Mouse (Mus musculus) erythroid progenitor cell, adult 5-6 weeks (primary cell): ENCODE data around the gene Lef1. TPM values are rescaled to one million over a fixed set of nuclear protein-coding genes. Genes with fewer than 3 reads are reported as not detected.

Source experiments
- ATAC-seq: replicated peaks from 2 replicates; pipeline ENCODE4 v1.8.0; 2016; ENCODE audit warnings: moderate number of reproducible peaks, mild to moderate bottlenecking, moderate TSS enrichment, inconsistent platforms; ENCODE audit not compliant: poor library complexity, low FRiP score, severe bottlenecking
- total RNA-seq, 2 experiments: library from RNA; stranded (forward) in 1 of 2; stranded (reverse) in 1 of 2; fragments of 150-400 nt in 1 of 2; fragments of 186-747, 209-891 nt in 1 of 2; gene quantifications; 2 replicates each; pipeline versions ENCODE4 v1.2.3 to v1.2.4; 2015 to 2017; ENCODE audit warnings: low replicate concordance in 2 of 2

Lef1 gene
- total RNA-seq, 2 experiments from 2014 or later, result 9.2 to 14.1 TPM

- no peak for ATAC-seq
These were observed 3.6 kb upstream of the Lef1 start for GRCm38 (mm10) chr3:131106451-131107291.

GRCm38 (mm10) chr3:131107301-131108093, 2.8 kb upstream of the Lef1 start:
- ATAC-seq, result no peak

- no peak for ATAC-seq
These were observed 2.1 kb upstream of the Lef1 start for GRCm38 (mm10) chr3:131108094-131108653.

- no peak for ATAC-seq
These were observed 1.1 kb upstream of the Lef1 start for GRCm38 (mm10) chr3:131109066-131109685.

DNA sequence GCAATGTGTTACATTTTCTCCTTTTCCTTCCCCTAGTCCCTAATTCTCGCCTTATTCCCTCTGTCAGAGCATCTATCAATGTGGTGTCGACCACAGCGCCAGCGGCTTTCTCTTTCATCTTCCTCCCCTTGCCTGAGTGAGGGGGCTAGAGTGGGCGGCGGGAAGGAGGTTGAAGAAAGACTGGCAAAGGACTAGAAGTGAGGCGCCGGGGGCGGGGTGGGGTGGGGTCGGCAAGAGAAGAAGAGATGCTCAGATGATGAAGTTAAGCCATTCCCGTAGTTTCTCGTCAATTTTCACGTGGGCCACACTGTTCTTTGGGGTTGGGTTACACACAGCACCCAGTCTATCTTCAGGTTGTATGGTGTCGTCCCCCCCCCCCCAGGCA, 593 bp upstream of the Lef1 start:
- no peak for ATAC-seq

- no peak for ATAC-seq
These were observed 1.0 kb downstream of the Lef1 start for GRCm38 (mm10) chr3:131111151-131111850.

GRCm38 (mm10) chr3:131111851-131112572, 1.7 kb downstream of the Lef1 start:
- ATAC-seq, result no peak

DNA sequence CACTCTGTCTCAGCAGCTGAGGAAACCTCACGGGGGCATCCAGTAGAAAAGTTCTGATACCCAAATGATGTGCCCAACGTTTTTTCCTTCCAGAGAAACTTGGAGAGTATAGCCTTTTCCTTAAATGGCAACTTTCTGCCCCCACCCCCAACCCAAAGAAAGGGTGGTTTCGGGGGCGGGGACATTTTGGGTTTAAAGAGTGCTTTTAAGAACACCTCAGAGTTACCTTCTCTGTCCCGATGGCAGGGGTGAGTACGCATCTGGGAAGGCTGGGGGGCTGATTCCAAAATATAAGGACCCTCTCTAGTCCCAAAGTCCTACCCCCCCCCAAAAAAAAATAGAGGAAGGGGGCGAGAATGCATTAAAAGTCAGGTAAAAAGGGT, 2.3 kb downstream of the Lef1 start:
- no peak for ATAC-seq

DNA sequence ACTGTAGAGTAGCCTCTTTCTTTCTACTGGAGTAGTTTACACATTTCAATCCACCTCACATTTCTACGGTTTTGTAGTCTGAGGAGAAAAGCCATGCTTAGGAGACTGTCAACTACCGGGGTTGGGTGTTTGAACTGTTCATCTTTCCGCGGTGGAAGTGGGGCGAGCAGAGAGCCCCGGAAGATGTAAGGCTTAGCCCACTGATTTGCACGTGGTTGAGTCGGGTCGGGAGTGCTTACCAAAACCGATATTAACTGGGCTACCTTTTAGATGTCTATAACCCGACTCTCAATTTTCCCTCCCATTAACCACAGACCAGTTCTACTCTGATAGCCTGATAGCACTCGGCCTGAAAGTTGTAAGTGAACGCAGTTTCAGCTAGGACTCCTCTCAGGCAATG, 2.8 kb downstream of the Lef1 start:
- no peak for ATAC-seq

DNA sequence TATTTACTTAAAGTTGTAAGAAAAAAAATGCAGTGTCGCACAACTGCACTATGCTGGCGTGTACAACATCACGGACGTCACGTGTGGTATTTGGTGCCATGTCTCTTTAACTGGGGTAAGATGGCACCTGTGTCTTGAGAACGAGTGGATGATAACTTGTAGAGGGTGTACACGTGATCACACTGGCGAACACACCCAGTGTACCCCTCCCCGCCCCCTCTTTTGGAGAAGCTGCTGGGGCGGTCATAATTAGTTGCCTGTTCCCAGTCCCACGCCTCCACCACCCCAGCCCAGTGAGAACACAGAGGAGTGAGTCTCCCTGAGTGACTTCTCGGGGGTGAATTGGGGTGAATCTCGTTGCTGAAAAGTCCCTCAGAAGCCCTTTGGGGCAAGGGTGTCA, 5.8 kb downstream of the Lef1 start:
- no peak for ATAC-seq

DNA sequence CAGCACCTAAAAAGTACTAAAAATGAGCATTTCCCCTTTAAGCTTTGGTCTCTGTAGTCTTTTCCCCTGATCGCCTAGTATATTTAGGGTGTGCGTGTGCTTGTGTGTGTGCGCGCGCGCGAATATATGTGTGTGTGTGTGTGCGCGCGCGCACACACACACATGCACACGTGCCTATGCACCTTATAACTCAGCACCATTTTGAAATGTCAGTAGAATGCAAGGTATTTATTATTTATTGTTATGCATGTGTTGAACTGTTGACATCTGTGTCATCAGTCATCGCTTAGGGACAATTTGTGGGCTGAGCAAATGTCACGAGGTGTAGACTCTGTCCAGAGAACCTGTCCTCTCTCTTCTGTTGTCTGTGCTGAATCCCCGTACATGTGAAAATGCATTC, 7.1 kb downstream of the Lef1 start:
- ATAC-seq, result no peak

GRCm38 (mm10) chr3:131117883-131118282, 7.6 kb downstream of the Lef1 start:
- ATAC-seq, result no peak

- ATAC-seq, result no peak
These were observed 9.2 kb downstream of the Lef1 start for GRCm38 (mm10) chr3:131119435-131119834.

GRCm38 (mm10) chr3:131123501-131123900, 13.2 kb downstream of the Lef1 start:
- no peak for ATAC-seq

DNA sequence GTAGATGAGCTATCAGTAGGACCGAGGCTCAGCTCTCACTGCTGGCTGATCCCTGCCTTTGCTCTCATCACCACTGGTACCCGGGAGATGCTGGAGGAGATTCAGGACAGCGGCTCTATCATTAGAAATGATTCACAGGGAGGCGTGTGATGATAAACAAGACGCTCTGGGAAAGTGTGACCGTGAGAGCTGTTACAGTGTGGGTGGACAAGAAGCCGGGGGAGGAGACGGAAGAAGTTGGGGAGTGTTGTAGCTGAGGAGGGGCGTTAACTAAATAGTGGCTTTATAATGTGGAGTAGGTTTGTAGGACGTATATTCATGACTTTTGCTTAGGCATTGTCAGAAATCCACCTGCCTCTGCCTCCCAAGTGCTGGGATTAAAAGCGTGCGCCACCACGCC, 15.6 kb downstream of the Lef1 start:
- ATAC-seq, result no peak

GRCm38 (mm10) chr3:131126438-131126837, 16.2 kb downstream of the Lef1 start:
- ATAC-seq, result no peak

- no peak for ATAC-seq
These were observed 23.7 kb downstream of the Lef1 start for GRCm38 (mm10) chr3:131134003-131134402.

GRCm38 (mm10) chr3:131135434-131135833, 25.2 kb downstream of the Lef1 start:
- no peak for ATAC-seq

DNA sequence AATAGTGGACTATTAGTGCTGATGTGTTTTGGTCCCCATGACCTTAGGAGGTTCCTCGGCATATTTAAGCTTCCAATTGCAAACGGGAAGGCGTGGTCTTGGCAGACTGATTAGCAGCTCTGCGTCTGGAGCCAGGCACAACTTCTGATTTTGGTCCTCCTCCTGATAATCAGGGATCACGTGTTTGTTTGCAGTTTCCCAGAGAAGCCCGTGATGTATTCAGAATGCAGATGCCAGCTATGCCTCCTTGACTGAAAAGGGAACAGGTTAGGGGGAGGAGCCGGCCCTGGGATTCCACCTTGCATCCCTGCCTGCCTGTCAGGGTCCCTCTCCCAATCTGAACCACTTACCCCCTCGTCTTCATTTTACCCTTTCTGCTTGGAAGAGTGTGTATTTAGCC, 26.2 kb downstream of the Lef1 start:
- no peak for ATAC-seq
